Mouse (Mus musculus) T-helper 1 cell (primary cell): Measurements from ENCODE around the gene Mmp11.

Source experiments
- in situ Hi-C: fragments of 300-600 bp; cut with MboI, MseI; formaldehyde crosslinking; loops from one replicate; pipeline ENCODE4 v1.15.1; 2025; ENCODE audit warnings: high pct_unique_total_duplicates

Gene Mmp11

DNA sequence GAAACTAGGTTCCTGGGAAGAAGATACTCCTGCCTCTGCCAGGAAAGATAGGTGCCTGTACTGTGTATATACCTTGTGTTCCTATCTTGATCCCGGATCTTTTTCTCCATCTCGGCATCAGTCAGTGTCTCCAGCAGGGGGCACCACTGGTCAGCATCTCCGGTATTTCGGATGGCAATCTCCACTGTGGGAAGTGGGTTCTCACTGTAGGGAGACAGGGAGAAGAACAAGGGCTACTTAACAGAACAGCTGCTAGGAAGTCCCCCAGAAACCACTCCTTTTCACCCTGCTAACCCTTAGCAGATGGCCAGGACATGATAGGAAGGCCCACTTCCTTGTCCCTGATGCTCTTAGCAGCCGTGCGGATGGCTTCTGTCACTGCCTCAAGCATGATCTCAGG, 38.9 kb downstream of the Mmp11 start:
- in situ Hi-C loops, result no loop called here

GRCm38 (mm10) chr10:75896208-75896607, 40.1 kb downstream of the Mmp11 start:
- in situ Hi-C loops, result no loop called here

DNA sequence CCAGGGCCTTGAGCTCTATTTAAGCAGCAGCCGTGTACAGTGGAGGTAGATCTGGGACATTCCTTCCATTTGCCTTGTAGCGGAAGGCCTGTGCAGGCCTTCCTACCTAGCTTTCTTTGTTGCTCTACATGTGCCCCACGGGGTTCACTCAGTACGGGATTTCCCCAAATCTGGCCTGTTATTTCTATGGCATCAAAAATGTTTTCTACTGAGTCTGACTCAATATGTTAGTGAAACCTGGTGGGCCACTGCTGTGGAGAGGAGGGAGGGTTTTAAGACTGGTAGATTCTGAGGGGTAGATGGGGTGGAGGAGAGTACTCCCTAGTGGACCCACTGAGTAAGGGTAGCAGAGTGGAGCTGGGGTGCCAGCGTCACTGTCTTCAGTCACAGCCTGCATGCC, 40.6 kb downstream of the Mmp11 start:
- in situ Hi-C loops, result no loop called here

DNA sequence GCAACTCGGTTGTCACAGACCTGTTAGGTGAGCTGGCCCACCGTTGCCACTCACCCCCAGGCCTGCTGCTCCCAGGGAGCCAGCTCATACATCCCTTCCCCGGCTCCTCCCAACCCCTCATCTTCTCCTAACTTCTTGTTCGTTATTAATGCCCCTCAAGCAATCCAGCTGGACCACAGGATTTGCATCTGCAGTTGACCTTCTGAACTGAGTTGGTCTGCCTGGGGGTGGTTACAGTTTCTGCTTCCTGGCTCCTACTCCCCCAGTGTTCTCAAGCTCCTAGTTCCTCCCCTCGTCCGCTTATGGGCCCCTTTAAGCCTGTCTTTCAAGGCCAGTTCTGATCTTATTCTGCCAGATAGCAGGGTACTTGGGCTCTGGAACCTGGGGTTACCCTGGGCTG, 41.7 kb downstream of the Mmp11 start:
- in situ Hi-C loops, result no loop called here

- in situ Hi-C loops, result no loop called here
Measured at GRCm38 (mm10) chr10:75893089-75893750, 43.1 kb downstream of the Mmp11 start, which contains the start of gene Derl3. Gene Derl3, plus strand, starts transcription at chr10:75893413.

DNA sequence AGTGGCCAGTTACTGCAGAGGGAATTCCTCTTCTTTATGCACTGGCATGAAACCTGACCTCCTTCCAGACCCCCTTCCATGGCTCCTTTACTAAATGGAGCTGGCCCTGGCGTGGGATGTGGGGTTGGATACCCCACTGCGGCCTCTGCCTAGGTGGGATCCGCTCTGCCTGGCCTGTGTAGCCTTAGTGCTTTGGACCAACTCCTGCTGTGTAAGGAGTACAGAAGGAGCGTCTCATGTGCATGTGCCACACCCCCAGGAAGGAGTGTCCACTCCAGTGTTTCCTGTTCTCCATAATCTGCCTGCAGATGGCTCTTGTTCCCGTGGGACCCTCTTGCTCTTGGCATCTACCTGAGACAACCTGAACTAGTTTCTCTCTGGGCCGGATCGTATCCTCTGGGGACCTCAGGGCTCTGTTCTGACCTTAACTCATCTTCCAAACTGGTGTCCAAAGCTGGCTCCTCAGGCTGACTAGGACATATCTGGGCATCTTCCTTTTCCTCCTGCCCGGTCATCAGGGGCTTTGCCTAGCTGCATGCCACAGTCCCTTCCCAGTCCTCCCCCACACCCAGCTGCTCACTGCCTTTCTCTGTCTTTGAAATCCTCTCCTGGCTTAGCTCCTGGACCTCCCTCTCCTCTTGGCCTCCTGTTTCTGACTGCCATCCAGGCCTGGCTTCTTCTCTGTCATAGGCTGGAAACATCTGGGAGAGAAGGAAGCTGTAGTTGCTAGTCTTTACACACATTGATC, 46.7 kb downstream of the Mmp11 start:
- in situ Hi-C loops, result loop anchor here (5.0 kb wide), 1 partner anchor 63 kb away; the partner anchor contains the start of gene Gm5134

- in situ Hi-C loops, result loop anchor here (5.0 kb wide), 1 partner anchor 65 kb away; the partner anchor contains the start of gene Gm5134
Measured at GRCm38 (mm10) chr10:75887504-75887903, 48.8 kb downstream of the Mmp11 start.

GRCm38 (mm10) chr10:75884742-75885141, 51.6 kb downstream of the Mmp11 start:
- in situ Hi-C loops, result loop anchor here (5.0 kb wide), 1 partner anchor 68 kb away; the partner anchor contains the start of gene Gm5134

DNA sequence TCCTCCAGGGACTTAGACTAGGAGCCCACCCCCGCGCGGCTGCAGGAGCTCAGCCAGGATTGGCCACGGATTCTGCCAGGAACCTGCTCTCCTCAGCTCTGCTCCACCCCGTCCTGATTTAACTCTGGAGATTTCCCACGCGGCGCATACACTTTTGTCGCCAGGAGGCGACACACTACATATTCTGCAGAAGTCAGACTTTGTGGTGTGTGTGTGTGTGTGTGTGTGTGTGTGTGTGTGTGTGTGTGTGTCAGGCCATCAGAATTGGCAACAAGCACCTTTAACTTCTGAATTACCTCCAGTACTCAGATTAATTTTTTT, 53.1 kb downstream of the Mmp11 start:
- in situ Hi-C loops, result no loop called here

DNA sequence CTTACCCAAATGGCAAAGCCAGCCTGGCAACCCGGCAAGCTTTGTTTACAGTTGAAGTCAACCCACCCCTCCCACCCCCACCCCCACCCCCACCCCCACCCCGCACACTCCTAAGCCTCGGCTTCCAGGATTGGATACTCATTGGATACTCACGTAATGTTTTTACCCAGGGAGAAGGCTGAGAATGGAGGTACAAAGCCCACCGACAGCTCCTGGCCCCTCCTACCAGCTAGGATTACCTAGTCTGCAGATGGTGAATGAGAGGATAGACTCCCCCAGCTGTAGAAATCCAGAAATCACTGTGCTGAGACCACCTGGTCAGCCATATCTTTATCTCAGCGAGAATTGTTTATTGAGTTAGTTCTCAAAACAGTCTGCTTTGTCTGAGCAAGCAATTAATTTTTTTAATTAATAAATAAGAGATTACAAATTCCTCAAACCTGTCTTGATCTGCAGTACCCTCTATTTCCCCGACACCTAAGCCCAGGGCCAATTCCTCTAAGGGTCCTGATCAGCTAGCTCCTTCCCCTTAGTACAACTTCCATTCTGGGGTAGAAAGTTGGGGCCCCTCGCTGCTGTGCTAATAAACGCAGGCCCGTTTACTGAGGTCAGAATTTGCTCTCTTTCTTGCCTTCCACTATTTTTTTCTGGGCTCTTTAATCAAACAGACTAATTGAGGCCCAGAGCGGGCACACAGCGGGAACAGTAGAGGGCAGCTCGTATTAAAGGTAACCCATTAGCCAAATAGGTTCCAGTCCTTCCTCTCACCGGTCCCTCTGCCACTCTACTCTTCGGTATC, 53.7 kb downstream of the Mmp11 start:
- in situ Hi-C loops, result no loop called here

GRCm38 (mm10) chr10:75881578-75882432, 54.5 kb downstream of the Mmp11 start:
- in situ Hi-C loops, result no loop called here

- in situ Hi-C loops, result no loop called here
Measured at GRCm38 (mm10) chr10:75880771-75881577, 55.3 kb downstream of the Mmp11 start.

- in situ Hi-C loops, result no loop called here
Measured at GRCm38 (mm10) chr10:75880351-75880750, 55.9 kb downstream of the Mmp11 start.

GRCm38 (mm10) chr10:75878836-75879235, 57.5 kb downstream of the Mmp11 start:
- in situ Hi-C loops, result no loop called here

GRCm38 (mm10) chr10:75873543-75874170, 62.6 kb downstream of the Mmp11 start:
- in situ Hi-C loops, result no loop called here
